Mouse (Mus musculus) common myeloid progenitor, adult 5-6 weeks (primary cell): ENCODE results near the gene Rtn4rl1. TPM values are rescaled to one million over a fixed set of nuclear protein-coding genes. Genes with fewer than 3 reads are reported as not detected.
A peak's percentile ranks its signal among the peaks of the same experiment; 100 is the strongest.

Experiments
- ATAC-seq: replicated peaks from 2 replicates; pipeline ENCODE4 v1.8.0; 2016; ENCODE audit warnings: low read depth, mild to moderate bottlenecking, moderate TSS enrichment, inconsistent platforms; ENCODE audit not compliant: poor library complexity, severe bottlenecking
- total RNA-seq: library from RNA; stranded (forward); fragments of 200-1000, 187-1606 nt; gene quantifications from 2 replicates; pipeline ENCODE4 v1.2.3, GENCODE M21; 2017

The Rtn4rl1 gene
- total RNA-seq, 1 experiment from 2014 or later: 1.6 TPM

- no peak for ATAC-seq
These were observed 9.5 kb upstream of the Rtn4rl1 start for GRCm38 (mm10) chr11:75183917-75184570.

GRCm38 (mm10) chr11:75184573-75184972 is 9.0 kb upstream of the Rtn4rl1 start:
- ATAC-seq: no peak

GRCm38 (mm10) chr11:75184986-75185385 is 8.6 kb upstream of the Rtn4rl1 start:
- ATAC-seq: no peak

- peak; percentile 10 for ATAC-seq
These were observed 3.7 kb upstream of the Rtn4rl1 start for GRCm38 (mm10) chr11:75189713-75190370.

- ATAC-seq: peak; percentile 85
These were observed 3.2 kb upstream of the Rtn4rl1 start for GRCm38 (mm10) chr11:75190371-75190724.

GRCm38 (mm10) chr11:75190905-75191441 is 2.6 kb upstream of the Rtn4rl1 start, which contains the start of gene Dph1:
TSS of gene Dph1 (minus strand) at chr11:75191241.
- no peak for ATAC-seq

GRCm38 (mm10) chr11:75191841-75192240 is 1.7 kb upstream of the Rtn4rl1 start:
- ATAC-seq: no peak

- ATAC-seq: peak; percentile 60
These were observed 1.0 kb upstream of the Rtn4rl1 start for GRCm38 (mm10) chr11:75192336-75193214.

- ATAC-seq: no peak
These were observed 702 bp downstream of the Rtn4rl1 start for GRCm38 (mm10) chr11:75194121-75194849.

GRCm38 (mm10) chr11:75194850-75195461 is 1.4 kb downstream of the Rtn4rl1 start:
- peak; percentile 13; the same call in 1 of the 2 replicates for ATAC-seq

- no peak for ATAC-seq
These were observed 2.5 kb downstream of the Rtn4rl1 start for GRCm38 (mm10) chr11:75196131-75196530.

- peak; percentile 47; the same call in 1 of the 2 replicates for ATAC-seq
These were observed 4.4 kb downstream of the Rtn4rl1 start for GRCm38 (mm10) chr11:75197956-75198355.

- ATAC-seq: no peak
These were observed 5.2 kb downstream of the Rtn4rl1 start for GRCm38 (mm10) chr11:75198792-75199191.

- ATAC-seq: no peak
These were observed 6.4 kb downstream of the Rtn4rl1 start for GRCm38 (mm10) chr11:75199951-75200350.

- no peak for ATAC-seq
These were observed 7.4 kb downstream of the Rtn4rl1 start for GRCm38 (mm10) chr11:75200935-75201334.

GRCm38 (mm10) chr11:75201721-75202120 is 8.1 kb downstream of the Rtn4rl1 start:
- ATAC-seq: no peak

- no peak for ATAC-seq
These were observed 10.3 kb downstream of the Rtn4rl1 start for GRCm38 (mm10) chr11:75203926-75204325.

- ATAC-seq: peak; percentile 46
These were observed 10.9 kb downstream of the Rtn4rl1 start for GRCm38 (mm10) chr11:75204472-75204871.

- no peak for ATAC-seq
These were observed 12.8 kb downstream of the Rtn4rl1 start for GRCm38 (mm10) chr11:75206347-75206746.
